Mouse (Mus musculus): Measurements from ENCODE around the gene Cog3.

Cog3 gene

DNA sequence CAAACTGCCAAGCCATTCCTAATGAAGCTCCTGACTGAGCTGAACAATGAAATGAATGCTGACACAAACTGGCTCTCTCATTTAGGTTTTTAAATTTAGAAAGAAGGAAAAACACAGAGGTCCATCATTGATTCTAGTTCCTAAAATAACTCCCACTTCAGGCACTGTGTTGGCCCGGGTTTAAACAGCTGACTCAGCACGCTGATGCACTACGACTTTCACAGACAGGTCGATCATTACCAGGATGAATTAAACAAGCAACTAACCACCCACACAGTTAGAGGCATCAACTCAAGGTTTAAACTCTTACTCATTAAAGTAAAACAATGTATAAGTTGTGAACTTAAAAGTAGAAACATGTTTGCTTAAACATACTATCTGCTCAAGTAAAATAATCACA lies 47.7 kb downstream of the Cog3 start:
- intact Hi-C loops (cut with DNase I): no loop called here

DNA sequence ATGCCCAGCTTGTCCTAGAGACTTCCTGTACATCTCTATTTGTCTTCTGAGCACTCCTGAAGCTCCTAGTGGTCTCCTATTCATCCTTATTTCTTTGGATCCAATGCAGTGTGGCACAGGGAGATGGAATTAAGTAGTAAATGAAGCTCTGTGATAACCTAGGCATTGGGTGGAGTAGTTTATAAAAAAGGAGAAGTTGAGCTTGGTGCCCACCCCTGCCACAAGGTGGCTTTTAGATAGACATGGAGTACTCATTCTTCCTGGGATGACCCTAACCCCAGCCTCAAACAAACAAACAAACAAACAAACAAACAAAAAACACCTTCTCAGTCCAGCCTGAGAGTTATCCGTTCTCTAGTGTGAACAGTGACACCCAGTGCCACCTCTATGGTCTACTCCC lies 56.4 kb downstream of the Cog3 start:
- intact Hi-C loops (cut with DNase I): no loop called here

DNA sequence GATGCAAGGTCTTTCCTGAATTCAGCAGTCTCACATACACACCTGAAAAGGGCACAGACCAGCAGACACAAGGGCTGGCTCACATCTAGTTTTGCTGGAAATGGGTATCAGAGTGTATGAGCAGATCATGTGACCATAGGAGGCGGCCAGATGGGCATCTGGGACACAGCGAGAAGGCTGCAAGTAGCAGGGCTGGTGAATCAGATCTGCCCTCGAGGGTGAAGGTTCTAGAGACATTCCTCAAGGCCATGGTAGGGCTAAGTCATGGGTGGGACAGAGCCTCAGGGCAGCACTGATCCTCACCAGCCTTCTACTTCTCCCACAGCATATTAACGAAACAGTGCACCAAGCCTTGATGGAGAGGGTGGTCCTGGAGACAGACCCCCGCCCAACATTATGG lies 58.2 kb downstream of the Cog3 start:
- intact Hi-C loops (cut with DNase I): no loop called here

DNA sequence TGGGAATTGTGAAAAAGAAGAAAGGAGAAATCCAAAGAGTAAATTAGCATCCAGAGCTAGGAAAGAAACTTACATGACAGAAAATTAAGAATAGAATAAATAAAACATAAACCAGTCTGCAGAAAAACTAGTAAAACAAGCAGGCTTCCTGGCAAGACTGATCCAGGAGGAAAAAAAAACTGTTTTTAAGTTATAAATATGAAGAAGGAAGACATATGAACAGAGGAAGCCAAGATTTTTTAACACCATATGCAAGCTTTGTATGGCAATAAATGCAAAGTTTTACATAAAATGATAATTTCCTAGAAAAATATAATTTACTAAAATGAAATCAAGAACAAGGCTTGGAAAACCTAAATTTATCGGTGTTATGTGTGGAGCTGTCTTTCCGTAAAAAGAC lies 63.9 kb downstream of the Cog3 start:
- intact Hi-C loops (cut with DNase I): no loop called here

DNA sequence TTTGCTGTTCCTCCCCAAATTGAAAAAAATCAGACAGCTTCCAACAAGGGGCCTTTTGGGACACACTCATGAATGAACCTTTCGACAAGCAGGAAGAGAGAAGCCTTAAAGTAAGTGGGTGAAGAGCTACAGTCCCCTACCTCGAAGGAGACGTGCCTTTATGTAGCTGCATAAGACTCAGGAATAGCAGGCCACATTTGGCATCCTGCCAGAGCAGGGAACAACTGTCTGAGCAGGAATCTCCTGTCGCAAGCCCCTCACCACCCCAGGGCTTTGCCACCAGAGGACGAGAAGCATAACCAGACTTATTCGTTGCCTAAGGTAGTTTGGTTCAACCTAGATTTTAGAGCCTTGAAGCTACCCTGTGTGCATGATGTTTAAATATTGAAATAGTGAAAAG lies 78.0 kb downstream of the Cog3 start:
- intact Hi-C loops (cut with DNase I): no loop called here

DNA sequence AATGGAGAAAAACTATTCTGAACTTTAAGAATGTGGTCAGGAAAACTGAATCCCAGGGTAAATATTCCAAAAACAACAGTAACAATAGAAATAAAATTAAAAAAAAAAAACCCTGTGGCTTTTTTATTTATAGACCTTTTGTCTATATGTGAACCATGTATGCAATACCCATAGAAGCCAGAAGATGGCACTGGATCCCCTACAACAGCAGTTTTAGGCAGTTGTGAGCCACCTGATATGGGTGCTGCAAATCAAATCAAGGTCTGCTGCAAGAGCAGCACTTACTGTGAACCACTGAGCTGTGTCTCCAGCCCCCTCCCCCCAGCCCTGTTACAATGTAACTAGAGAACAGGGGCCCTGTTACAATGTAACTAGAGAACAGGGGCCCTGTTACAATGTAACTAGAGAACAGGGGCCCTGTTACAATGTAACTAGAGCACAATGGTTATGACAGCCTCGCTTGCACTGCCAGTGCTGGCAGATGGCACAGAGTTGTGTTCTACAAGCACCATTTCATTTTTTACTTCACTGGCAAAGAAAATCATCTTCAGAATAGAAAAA lies 85.2 kb downstream of the Cog3 start:
- intact Hi-C loops (cut with DNase I): no loop called here

DNA sequence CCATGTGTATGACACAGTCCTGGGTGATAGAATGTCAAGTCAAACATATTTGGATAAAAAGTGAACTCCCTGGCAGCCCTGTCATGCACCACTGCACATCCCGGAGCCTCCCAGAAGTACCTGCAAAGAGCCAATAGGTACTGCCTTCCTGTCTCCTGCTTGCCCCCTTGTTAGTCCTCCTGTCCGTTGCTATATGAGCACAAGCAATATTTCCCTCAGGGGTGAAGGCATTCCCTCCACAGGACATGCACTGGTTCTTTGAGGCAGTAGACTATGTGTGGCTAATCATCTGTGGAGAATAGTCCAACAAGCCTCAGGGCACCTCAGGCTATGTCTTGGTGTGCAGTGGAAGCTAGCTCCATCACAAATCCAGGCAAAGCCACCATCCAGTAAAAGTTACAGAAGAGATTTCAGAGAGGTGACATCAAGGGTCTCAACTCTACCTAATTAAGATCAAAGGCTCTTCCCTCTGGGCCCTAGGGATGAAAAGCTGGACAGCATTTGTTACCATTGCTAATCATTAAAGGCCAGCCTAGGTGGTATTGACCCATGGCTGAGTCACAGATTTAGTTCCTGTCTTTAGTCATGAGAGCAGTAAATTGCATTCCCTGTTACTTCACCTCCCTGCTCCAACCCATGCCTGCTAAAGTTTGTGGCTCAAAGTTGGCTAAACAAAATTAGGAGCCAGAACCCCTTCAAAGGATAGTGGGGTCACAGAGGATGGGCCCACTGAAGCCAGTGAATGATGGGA lies 88.7 kb downstream of the Cog3 start:
- intact Hi-C loops (cut with DNase I): no loop called here

DNA sequence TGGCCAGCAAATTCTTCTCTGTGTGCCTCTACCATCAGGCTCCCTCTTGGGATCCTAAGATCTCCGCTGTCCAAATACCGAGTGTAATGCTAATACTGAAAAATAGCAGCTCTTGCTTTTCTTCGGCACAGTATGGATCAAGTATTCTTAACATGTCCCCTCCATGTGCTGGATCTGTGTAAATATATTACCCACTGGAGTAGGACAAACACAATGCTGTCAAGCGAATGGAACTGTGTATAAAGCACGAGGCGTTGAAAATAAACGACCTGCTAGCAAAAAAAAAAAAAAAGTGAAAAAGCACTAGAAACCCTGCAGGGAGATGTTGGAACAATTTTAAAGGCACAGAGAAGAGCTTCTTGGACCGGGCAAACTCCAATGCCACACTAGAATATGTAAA lies 92.8 kb downstream of the Cog3 start:
- intact Hi-C loops (cut with DNase I): no loop called here

DNA sequence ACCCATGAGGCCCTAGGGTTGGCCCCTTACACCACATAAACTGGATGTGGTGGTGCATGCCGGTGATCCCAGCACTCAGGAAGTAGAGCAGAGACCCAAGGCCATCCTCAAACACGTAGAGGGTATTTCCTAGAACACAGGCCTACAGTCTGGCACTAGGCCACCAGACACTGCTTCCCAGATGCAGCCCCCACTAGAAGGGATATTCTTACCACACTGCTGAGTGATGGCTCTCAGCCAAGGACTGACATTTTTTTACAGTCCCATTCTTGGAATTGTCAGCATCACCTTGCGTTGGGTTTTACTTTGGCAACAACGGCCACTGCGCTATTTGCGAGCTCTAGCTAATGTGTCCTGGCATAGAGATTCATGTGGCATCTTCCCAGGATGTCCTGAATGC lies 93.4 kb downstream of the Cog3 start:
- intact Hi-C loops (cut with DNase I): no loop called here

Measured in adrenal gland (tissue).